Mouse (Mus musculus): ENCODE data around the gene Mdc1. TPM values are rescaled to one million over a fixed set of nuclear protein-coding genes. Genes with fewer than 3 reads are reported as not detected.
A peak's percentile ranks its signal among the peaks of the same experiment; 100 is the strongest.

The Mdc1 gene
- polyA plus RNA-seq, 1 experiment from 2014 or later, result 22.3 TPM

DNA sequence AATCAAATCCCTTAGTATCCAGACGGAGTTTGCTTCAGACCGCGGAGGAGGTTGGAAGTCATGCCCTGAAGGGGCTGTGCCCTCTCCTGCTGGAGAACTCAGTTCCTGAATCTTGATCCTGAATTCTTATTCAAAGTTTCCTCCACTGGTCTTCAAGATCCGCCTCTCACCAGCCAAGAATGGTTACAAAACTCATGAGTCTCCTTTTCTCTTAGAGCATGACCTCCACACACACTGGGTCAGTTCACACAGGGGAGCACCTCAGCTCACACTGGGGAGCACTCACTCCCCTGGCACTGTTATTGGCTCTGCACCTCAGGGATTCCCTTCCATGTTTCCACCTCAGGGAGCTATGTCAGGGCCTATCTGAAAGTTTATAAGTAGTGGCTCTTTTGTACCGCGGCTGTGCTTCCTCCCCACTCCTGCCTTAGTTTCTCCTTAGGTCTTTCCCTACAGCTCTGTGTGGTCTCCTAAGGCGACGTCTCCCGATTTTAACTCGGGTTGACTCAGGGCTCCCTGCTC lies 23.6 kb downstream of the Mdc1 start:
- H3K27me3 ChIP-seq, result no peaks in the 10 kb centered on the region
- H3K4me3 ChIP-seq (replicated peaks), result peak overlapping the region; percentile 73
- 23% methylated on average over 10 of the region's 10 CpGs for WGBS
- H3K36me3 ChIP-seq (replicated peaks), result peaks cover 8% of the 10 kb centered on the region; the same call in 1 of the 2 replicates
- ATAC-seq (ENCODE audit: low FRiP score), result no peak
- H3K9ac ChIP-seq, result peak overlapping the region; percentile 89
- no peaks in the 10 kb centered on the region for H3K9me3 ChIP-seq
- peak overlapping the region; percentile 77 for H3K4me2 ChIP-seq
- peaks cover 59% of the 10 kb centered on the region for H3K4me1 ChIP-seq
- H3K27ac ChIP-seq, result peak overlapping the region; percentile 97

DNA sequence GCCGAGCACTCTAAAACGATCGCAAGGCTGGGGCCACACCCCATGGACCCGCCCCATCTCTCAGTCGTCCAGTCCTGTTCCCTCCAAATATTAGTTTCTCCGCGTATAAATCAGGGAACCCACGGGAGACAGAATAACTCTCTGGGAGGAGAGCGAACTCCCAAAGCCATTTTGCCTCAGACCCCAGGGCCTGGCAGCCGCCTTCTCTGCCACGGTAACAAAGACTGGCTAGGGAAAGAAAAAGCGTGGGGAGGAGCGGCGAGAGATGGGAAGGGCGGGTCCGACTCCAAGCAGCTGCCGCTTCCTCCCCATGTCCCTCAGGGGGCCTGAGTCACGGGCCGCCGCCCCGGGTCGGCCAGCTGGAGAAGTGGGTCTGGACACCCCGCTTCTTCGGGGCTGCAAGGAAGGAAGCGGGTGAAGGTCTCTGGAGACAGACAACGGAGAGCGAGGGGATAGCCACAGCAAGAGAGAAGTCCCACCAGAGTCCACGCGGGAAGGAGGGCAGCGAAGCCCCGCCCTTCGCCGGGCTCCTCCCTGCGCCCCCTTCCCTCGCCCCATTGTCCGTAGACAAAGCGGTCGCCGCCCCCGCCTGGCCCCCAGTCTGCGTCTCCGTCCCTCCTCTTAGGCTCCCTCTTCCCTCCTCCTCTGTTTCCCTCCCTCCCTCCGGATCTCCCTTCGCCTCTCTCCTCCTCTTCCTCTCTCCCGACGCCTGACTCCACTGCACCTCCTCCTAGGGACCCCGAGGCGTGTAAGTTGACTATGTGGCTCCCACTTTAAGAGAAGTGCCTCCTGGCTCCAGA lies 24.4 kb downstream of the Mdc1 start, which contains the start of gene Ppp1r18:
Gene Ppp1r18 (plus strand): TSS at position 113 of the 800 bp plus-strand sequence.
- H3K27ac ChIP-seq, result peak within 1 kb of the TSS; percentile 97
- H3K9ac ChIP-seq, result peak within 1 kb of the TSS; percentile 89
- WGBS, result under 1% methylated on average over 46 of the region's 48 CpGs
- H3K9me3 ChIP-seq, result no peaks in the 10 kb centered on the region
- peak within 1 kb of the TSS; percentile 77 for H3K4me2 ChIP-seq
- peaks cover 64% of the 10 kb centered on the region for H3K4me1 ChIP-seq
- H3K4me3 ChIP-seq (replicated peaks), result peak within 1 kb of the TSS; percentile 73
- peak; percentile 75 for ATAC-seq (ENCODE audit: low FRiP score)
- H3K36me3 ChIP-seq (replicated peaks), result peaks cover 16% of the 10 kb centered on the region
- H3K27me3 ChIP-seq, result no peaks in the 10 kb centered on the region

DNA sequence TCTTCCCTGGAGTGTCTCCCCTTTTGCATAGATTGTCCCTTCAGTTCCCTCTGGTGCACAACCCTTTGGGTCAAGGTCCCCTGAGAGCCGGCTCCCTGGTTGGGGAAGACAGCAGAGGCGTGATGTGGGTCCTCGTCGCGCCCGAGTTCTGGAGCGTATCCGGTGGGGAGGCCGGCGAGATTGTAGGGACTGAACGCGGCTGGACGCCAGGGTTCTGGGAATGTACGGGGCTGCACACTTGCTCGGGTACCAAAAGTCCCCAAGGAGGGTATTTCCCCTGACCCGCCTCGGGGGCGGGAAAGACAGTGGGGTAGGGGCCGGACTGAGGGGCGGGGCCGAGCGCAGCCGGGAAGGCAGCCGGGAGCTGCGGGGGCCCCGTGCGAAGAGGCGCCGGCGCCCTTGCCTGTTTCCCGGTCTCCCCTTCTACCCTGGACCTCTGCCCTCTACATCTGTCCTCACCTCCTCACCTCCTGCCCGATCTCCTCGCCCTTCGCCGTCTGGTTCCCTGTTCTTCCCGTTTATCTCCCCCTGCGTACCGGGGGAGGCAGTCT lies 25.0 kb downstream of the Mdc1 start:
- peak; percentile 45 for ATAC-seq (ENCODE audit: low FRiP score)
- Histone ChIP-seq H3K4me2 (peak overlapping the region; percentile 77), H3K4me3 (replicated peaks) (peak overlapping the region; percentile 73), H3K36me3 (replicated peaks) (peaks cover 23% of the 10 kb centered on the region), H3K9ac (peak overlapping the region; percentile 89), H3K4me1 (peaks cover 63% of the 10 kb centered on the region), H3K9me3 (peaks cover 4% of the 10 kb centered on the region; the same call in 1 of the 2 replicates), H3K27ac (peak overlapping the region; percentile 97), H3K27me3 (no peaks in the 10 kb centered on the region)
- WGBS, result 0% methylated on average over 38 of the region's 38 CpGs

DNA sequence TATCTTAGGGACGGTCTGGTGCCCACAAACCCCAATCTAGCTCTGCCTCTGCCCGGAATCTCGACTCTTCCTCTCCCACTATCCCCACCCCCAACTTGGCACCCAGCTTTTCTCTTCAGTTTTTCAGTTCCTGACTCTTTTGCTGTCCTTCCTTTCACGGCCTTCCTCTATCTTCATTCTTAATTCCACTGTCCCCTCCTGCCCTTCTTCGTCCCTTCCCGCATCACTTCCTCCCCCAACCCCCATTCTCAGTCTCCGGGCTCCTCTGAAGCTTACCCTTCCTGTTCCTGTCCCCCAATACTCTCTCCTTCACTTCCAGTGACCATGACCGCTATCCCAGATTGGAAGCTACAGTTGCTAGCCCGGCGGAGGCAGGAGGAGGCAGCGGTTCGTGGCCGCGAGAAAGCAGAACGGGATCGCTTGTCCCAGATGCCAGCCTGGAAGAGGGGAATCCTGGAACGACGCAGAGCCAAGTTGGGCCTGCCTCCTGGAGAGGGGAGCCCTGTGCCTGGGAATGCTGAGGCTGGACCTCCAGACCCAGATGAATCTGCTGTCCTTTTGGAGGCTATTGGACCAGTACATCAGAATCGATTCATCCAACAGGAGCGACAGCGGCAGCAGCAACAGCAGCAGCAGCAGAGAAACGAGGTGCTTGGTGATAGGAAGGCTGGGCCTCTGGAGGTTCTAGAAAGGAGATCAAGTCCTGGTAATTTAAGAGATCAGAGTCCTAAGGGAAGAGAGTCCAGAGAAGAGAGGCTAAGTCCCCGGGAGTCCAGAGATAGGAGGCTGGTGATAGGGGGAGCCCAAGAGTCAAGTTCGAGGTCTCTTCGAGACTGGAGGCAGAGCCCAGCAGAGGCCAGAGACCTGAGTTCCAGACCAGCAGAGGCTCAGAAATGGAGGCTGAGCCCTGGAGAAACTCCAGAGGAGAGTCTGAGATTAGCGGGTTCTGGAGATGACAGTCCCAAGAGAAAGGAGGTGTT lies 25.9 kb downstream of the Mdc1 start:
- peak overlapping the region; percentile 97 for H3K27ac ChIP-seq
- H3K9ac ChIP-seq, result peak overlapping the region; percentile 89
- no peak for ATAC-seq (ENCODE audit: low FRiP score)
- H3K9me3 ChIP-seq, result peaks cover 5% of the 10 kb centered on the region; the same call in 1 of the 2 replicates
- H3K36me3 ChIP-seq (replicated peaks), result peaks cover 26% of the 10 kb centered on the region
- H3K4me3 ChIP-seq (replicated peaks), result peak overlapping the region; percentile 73
- H3K4me2 ChIP-seq, result peak overlapping the region; percentile 77
- no peaks in the 10 kb centered on the region for H3K27me3 ChIP-seq
- H3K4me1 ChIP-seq, result peaks cover 63% of the 10 kb centered on the region
- 11% methylated on average over 26 of the region's 26 CpGs for WGBS

DNA sequence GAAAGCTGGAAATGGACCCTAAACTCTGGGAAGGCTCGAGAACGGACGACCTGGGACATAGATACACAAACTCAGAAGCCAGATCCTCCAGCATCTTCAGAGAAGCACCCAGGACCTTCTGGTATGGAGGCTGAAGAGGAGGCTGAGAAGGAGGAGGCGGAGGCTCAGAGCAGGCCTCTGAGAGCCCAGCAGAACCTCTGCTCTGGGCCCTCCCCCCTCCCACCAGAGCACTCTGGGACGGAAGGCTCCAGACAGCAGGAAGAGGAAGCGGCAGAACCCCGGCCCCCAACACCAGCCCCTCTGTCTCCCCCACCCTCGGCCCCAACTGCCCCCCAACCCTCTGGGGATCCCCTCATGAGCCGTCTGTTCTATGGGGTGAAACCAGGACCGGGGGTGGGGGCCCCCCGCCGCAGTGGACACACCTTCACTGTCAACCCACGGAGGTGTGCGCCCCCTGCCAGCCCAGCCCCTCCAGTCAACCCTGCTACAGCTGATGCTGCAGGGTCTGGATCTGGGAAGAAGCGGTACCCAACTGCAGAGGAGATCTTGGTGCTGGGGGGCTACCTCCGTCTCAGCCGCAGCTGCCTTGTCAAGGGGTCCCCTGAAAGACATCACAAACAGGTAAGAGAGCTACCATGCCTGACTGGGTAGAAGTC lies 27.0 kb downstream of the Mdc1 start:
- H3K27ac ChIP-seq, result peak overlapping the region; percentile 97
- no peaks in the 10 kb centered on the region for H3K27me3 ChIP-seq
- WGBS, result 43% methylated on average over 17 of the region's 17 CpGs
- peak overlapping the region; percentile 89 for H3K9ac ChIP-seq
- peaks cover 31% of the 10 kb centered on the region for H3K36me3 ChIP-seq (replicated peaks)
- peak overlapping the region; percentile 73 for H3K4me3 ChIP-seq (replicated peaks)
- ATAC-seq (ENCODE audit: low FRiP score), result no peak
- H3K4me2 ChIP-seq, result peak overlapping the region; percentile 77
- H3K4me1 ChIP-seq, result peaks cover 68% of the 10 kb centered on the region
- H3K9me3 ChIP-seq, result peaks cover 5% of the 10 kb centered on the region; the same call in 1 of the 2 replicates

DNA sequence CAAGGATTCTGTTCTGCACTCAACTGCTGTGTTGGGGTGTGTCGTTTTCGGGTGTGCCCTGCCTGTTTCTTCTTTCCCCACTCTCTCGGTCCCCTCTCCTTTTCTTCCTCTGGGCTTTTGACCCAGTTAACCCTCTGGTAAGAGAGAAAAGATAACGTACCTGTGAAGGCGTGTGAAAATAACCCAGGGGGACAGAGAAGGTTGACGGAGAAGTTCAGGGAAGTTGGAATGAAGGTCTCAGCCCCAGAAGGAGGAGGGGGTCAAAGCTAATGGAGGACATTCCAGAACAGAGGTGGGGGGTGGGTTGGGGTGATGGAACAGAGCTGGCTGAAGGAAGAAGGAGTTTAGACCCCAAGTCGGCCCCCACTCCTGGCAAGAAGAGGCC lies 27.6 kb downstream of the Mdc1 start:
- no peak for ATAC-seq (ENCODE audit: low FRiP score)
- Histone ChIP-seq H3K9ac (peak overlapping the region; percentile 89), H3K4me1 (peaks cover 74% of the 10 kb centered on the region), H3K4me3 (replicated peaks) (peak overlapping the region; percentile 73), H3K27me3 (no peaks in the 10 kb centered on the region), H3K4me2 (peak overlapping the region; percentile 77), H3K27ac (peak overlapping the region; percentile 70; the same call in 1 of the 2 replicates), H3K36me3 (replicated peaks) (peaks cover 32% of the 10 kb centered on the region), H3K9me3 (peaks cover 5% of the 10 kb centered on the region; the same call in 1 of the 2 replicates)
- WGBS, result 7% methylated on average over 7 of the region's 7 CpGs

DNA sequence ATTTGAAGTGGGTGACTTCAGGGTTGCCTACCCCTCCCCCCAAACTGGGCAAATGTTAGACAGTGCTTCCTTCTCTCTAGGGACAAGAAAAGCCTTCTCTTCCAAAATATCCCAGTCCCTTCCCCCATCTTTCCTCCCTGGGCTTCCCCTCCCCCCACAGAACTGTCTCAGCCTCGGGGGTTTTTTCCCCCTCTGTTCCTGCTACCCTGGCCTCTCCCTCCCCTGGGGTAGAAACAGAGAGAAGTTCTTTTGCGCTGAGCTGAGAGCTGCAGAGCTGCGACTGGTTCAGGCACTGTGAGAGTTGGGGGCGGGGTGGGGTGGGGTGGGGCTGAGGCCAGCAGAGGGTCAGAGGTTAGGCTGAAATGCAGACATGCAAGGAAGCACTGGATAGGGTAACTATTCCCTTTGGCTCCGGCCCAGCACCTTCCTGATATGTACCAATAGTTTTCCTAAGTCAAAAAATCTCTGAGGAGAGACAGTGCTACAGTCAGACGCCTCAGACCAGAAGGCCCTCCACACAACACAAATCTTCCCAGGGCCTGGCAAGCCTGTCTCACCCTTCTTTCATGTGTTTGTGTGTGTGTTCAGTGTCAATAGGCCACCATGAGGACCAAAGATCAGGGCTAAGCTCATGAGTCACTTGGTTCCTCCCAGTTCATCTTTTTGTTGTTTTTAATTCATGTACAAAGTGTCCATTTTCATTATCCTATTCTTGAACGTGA lies 28.2 kb downstream of the Mdc1 start:
- Histone ChIP-seq H3K9ac (peak overlapping the region; percentile 89), H3K4me3 (replicated peaks) (peak overlapping the region; percentile 73), H3K27ac (peak overlapping the region; percentile 70; the same call in 1 of the 2 replicates), H3K9me3 (peaks cover 5% of the 10 kb centered on the region; the same call in 1 of the 2 replicates), H3K4me2 (peak overlapping the region; percentile 77), H3K36me3 (replicated peaks) (peaks cover 37% of the 10 kb centered on the region), H3K27me3 (no peaks in the 10 kb centered on the region), H3K4me1 (peaks cover 71% of the 10 kb centered on the region)
- ATAC-seq (ENCODE audit: low FRiP score), result no peak
- 9% methylated on average over 7 of the region's 7 CpGs for WGBS

DNA sequence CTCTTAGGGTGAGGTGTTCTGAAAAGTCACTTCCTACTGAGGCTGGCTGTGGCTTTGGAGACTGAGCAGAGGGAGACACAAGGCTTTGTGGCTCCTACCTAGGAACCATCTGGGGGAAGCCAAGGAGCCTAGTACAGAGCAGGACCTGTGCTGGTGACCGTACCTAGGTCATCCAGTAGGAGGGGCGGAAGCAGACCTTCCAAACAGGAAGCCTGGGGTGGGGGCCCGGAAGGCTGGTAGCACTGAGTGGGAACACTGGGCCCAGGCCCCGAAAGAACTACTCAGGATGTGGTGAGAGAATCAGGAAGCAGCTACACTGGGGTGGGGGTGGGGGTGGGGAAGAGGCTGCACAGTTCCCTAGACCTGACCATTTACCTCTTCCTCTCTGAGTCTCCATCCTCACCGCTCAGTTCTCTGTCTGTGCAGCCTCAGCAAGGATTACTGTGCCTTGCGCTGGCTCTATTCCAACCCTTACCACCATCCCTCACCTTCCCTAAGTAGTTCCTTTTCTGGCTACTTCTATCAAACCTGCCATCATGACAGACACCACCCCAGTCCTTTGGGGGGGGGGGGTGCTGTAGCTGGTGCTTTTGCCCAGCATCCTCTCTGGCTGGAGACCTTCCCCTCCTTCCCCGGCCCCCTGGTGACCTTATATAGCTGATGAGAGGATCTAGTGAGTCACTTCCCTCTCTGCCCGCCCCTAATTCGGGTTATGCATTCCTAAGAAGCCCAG lies 29.0 kb downstream of the Mdc1 start:
- peak overlapping the region; percentile 77 for H3K4me2 ChIP-seq
- H3K4me1 ChIP-seq, result peaks cover 63% of the 10 kb centered on the region
- WGBS, result 71% methylated on average over 9 of the region's 9 CpGs
- peaks cover 45% of the 10 kb centered on the region for H3K36me3 ChIP-seq (replicated peaks)
- peak overlapping the region; percentile 89 for H3K9ac ChIP-seq
- peak overlapping the region; percentile 73 for H3K4me3 ChIP-seq (replicated peaks)
- H3K9me3 ChIP-seq, result peaks cover 5% of the 10 kb centered on the region; the same call in 1 of the 2 replicates
- no peak for ATAC-seq (ENCODE audit: low FRiP score)
- H3K27ac ChIP-seq, result peak overlapping the region; percentile 5
- H3K27me3 ChIP-seq, result no peaks in the 10 kb centered on the region

DNA sequence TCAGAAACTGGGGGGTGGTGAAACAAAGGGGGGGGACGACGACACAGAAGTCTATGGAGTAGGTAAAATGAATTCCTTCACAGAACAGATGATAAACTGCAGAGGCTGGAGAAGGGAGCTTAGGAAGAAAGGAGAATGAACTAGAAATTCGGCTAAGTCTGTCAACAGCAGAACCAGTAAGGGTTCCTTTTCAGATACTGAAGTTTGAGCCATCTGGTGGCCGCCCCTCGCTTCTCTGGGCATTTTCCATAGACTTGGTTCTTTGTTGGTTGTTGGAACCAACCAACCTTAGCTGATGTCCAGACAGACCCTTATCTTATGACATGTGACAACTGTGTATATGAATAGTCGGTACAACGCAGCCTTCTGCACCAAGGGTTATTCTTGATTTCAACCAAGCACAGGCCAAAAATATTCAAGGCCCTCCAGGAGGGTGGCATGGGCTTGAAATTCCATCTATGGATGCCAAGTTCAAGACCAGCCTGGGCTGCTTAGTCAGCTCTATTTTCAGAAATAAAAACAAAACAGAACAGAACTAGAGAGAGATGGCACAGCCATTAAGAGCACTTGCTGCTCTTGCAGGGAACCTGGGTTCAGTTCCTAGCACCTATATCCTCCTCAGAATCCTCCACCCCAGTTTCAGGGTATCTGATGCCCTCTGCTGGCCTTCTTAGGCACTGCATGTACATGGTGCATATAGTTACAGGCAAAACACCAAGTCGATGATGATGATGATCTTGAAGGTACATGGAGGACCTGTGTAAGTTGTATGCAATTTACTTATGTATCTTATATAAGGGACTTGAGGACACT lies 29.8 kb downstream of the Mdc1 start:
- H3K9me3 ChIP-seq, result peaks cover 5% of the 10 kb centered on the region; the same call in 1 of the 2 replicates
- peaks cover 62% of the 10 kb centered on the region for H3K4me1 ChIP-seq
- ATAC-seq (ENCODE audit: low FRiP score), result no peak
- WGBS, result 88% methylated on average over 8 of the region's 8 CpGs
- 0 out of 2 replicates have a peak overlapping the region, but pooled peaks have one; percentile 5 for H3K27ac ChIP-seq
- H3K4me3 ChIP-seq (replicated peaks), result peak overlapping the region; percentile 73
- no peaks in the 10 kb centered on the region for H3K27me3 ChIP-seq
- no peak overlapping the region for H3K9ac ChIP-seq
- peaks cover 51% of the 10 kb centered on the region for H3K36me3 ChIP-seq (replicated peaks)
- peak overlapping the region; percentile 77 for H3K4me2 ChIP-seq

Data from forebrain, embryonic 12.5 days (tissue).